Mouse (Mus musculus): ENCODE results near the gene Fam178b.

Gene Fam178b

GRCm38 (mm10) chr1:36665934-36666333, 17.0 kb downstream of the Fam178b start:
- Histone ChIP-seq H3K9me3 (ENCODE audit: low read length) (no peaks in the 10 kb centered on the region), H3K4me1 (replicated peaks; ENCODE audit: low read depth, low read length) (peaks cover 12% of the 10 kb centered on the region), H3K36me3 (ENCODE audit: insufficient read depth, low read length) (peaks cover 7% of the 10 kb centered on the region), H3K27me3 (ENCODE audit: insufficient read depth, low read length) (no peaks in the 10 kb centered on the region), H3K4me3 (replicated peaks; ENCODE audit: low read length) (no peak overlapping the region)
- TF ChIP-seq NANOG (IDR thresholded peaks at IDR 0.05; ENCODE audit: borderline replicate concordance, low read length) (no peak), CTCF (conservative IDR thresholded peaks at IDR 0.05; ENCODE audit: low read length) (no peak), POU5F1 (IDR thresholded peaks at IDR 0.05; ENCODE audit: borderline replicate concordance, low read length) (no peak)

- Histone ChIP-seq H3K4me1 (replicated peaks; ENCODE audit: low read depth, low read length) (peaks cover 12% of the 10 kb centered on the region), H3K9me3 (ENCODE audit: low read length) (no peaks in the 10 kb centered on the region)
- no peak for TF ChIP-seq CTCF (conservative IDR thresholded peaks at IDR 0.05; ENCODE audit: low read length)
- no peak for TF ChIP-seq NANOG (IDR thresholded peaks at IDR 0.05; ENCODE audit: borderline replicate concordance, low read length)
- no peak for TF ChIP-seq POU5F1 (IDR thresholded peaks at IDR 0.05; ENCODE audit: borderline replicate concordance, low read length)
These were observed 17.7 kb downstream of the Fam178b start for GRCm38 (mm10) chr1:36665165-36665723.

GRCm38 (mm10) chr1:36664457-36664856, 18.5 kb downstream of the Fam178b start:
- TF ChIP-seq CTCF (conservative IDR thresholded peaks at IDR 0.05; ENCODE audit: low read length) (no peak), NANOG (IDR thresholded peaks at IDR 0.05; ENCODE audit: borderline replicate concordance, low read length) (no peak), POU5F1 (IDR thresholded peaks at IDR 0.05; ENCODE audit: borderline replicate concordance, low read length) (no peak)
- Histone ChIP-seq H3K4me3 (replicated peaks; ENCODE audit: low read length) (no peak overlapping the region), H3K27me3 (ENCODE audit: insufficient read depth, low read length) (no peaks in the 10 kb centered on the region)

More at GRCm38 (mm10) chr1:36665165-36665723, 17.7 kb downstream of the Fam178b start:
- Histone ChIP-seq H3K4me3 (replicated peaks; ENCODE audit: low read length) (no peak overlapping the region), H3K27me3 (ENCODE audit: insufficient read depth, low read length) (no peaks in the 10 kb centered on the region), H3K36me3 (ENCODE audit: insufficient read depth, low read length) (peaks cover 14% of the 10 kb centered on the region)

GRCm38 (mm10) chr1:36658621-36659399, 24.2 kb downstream of the Fam178b start:
- Histone ChIP-seq H3K9me3 (ENCODE audit: low read length) (no peaks in the 10 kb centered on the region), H3K27me3 (ENCODE audit: insufficient read depth, low read length) (no peaks in the 10 kb centered on the region), H3K4me3 (replicated peaks; ENCODE audit: low read length) (no peak overlapping the region), H3K36me3 (ENCODE audit: insufficient read depth, low read length) (peaks cover 68% of the 10 kb centered on the region), H3K4me1 (replicated peaks; ENCODE audit: low read depth, low read length) (no peaks in the 10 kb centered on the region)
- no peak for TF ChIP-seq POU5F1 (IDR thresholded peaks at IDR 0.05; ENCODE audit: borderline replicate concordance, low read length)
- TF ChIP-seq CTCF (conservative IDR thresholded peaks at IDR 0.05; ENCODE audit: low read length) = no peak
- TF ChIP-seq NANOG (IDR thresholded peaks at IDR 0.05; ENCODE audit: borderline replicate concordance, low read length) = no peak

More at GRCm38 (mm10) chr1:36664457-36664856, 18.5 kb downstream of the Fam178b start:
- H3K4me1 ChIP-seq (replicated peaks; ENCODE audit: low read depth, low read length) = peaks cover 12% of the 10 kb centered on the region
- no peaks in the 10 kb centered on the region for H3K9me3 ChIP-seq (ENCODE audit: low read length)
- peaks cover 22% of the 10 kb centered on the region for H3K36me3 ChIP-seq (ENCODE audit: insufficient read depth, low read length)

GRCm38 (mm10) chr1:36657658-36658415, 25.1 kb downstream of the Fam178b start:
- no peak overlapping the region for H3K4me3 ChIP-seq (replicated peaks; ENCODE audit: low read length)
- H3K9me3 ChIP-seq (ENCODE audit: low read length) = no peaks in the 10 kb centered on the region
- H3K27me3 ChIP-seq (ENCODE audit: insufficient read depth, low read length) = no peaks in the 10 kb centered on the region
- no peaks in the 10 kb centered on the region for H3K4me1 ChIP-seq (replicated peaks; ENCODE audit: low read depth, low read length)
- peaks cover 71% of the 10 kb centered on the region for H3K36me3 ChIP-seq (ENCODE audit: insufficient read depth, low read length)
- TF ChIP-seq POU5F1 (IDR thresholded peaks at IDR 0.05; ENCODE audit: borderline replicate concordance, low read length) (no peak), NANOG (IDR thresholded peaks at IDR 0.05; ENCODE audit: borderline replicate concordance, low read length) (no peak), CTCF (conservative IDR thresholded peaks at IDR 0.05; ENCODE audit: low read length) (no peak)

GRCm38 (mm10) chr1:36656233-36656632, 26.8 kb downstream of the Fam178b start:
- no peaks in the 10 kb centered on the region for H3K27me3 ChIP-seq (ENCODE audit: insufficient read depth, low read length)
- H3K4me3 ChIP-seq (replicated peaks; ENCODE audit: low read length) = no peak overlapping the region
- TF ChIP-seq NANOG (IDR thresholded peaks at IDR 0.05; ENCODE audit: borderline replicate concordance, low read length) (no peak), POU5F1 (IDR thresholded peaks at IDR 0.05; ENCODE audit: borderline replicate concordance, low read length) (no peak), CTCF (conservative IDR thresholded peaks at IDR 0.05; ENCODE audit: low read length) (no peak)
- peaks cover 82% of the 10 kb centered on the region for H3K36me3 ChIP-seq (ENCODE audit: insufficient read depth, low read length)
- H3K9me3 ChIP-seq (ENCODE audit: low read length) = no peaks in the 10 kb centered on the region
- no peaks in the 10 kb centered on the region for H3K4me1 ChIP-seq (replicated peaks; ENCODE audit: low read depth, low read length)

- Histone ChIP-seq H3K27me3 (ENCODE audit: insufficient read depth, low read length) (no peaks in the 10 kb centered on the region), H3K4me1 (replicated peaks; ENCODE audit: low read depth, low read length) (no peaks in the 10 kb centered on the region), H3K9me3 (ENCODE audit: low read length) (no peaks in the 10 kb centered on the region), H3K36me3 (ENCODE audit: insufficient read depth, low read length) (peaks cover 70% of the 10 kb centered on the region), H3K4me3 (replicated peaks; ENCODE audit: low read length) (no peak overlapping the region)
- TF ChIP-seq NANOG (IDR thresholded peaks at IDR 0.05; ENCODE audit: borderline replicate concordance, low read length) = no peak
- TF ChIP-seq CTCF (conservative IDR thresholded peaks at IDR 0.05; ENCODE audit: low read length) = no peak
- no peak for TF ChIP-seq POU5F1 (IDR thresholded peaks at IDR 0.05; ENCODE audit: borderline replicate concordance, low read length)
These were observed 27.9 kb downstream of the Fam178b start for GRCm38 (mm10) chr1:36655039-36655438.

- Histone ChIP-seq H3K9me3 (ENCODE audit: low read length) (no peaks in the 10 kb centered on the region), H3K4me1 (replicated peaks; ENCODE audit: low read depth, low read length) (peaks cover 35% of the 10 kb centered on the region), H3K36me3 (ENCODE audit: insufficient read depth, low read length) (peaks cover 42% of the 10 kb centered on the region), H3K4me3 (replicated peaks; ENCODE audit: low read length) (no peak overlapping the region), H3K27me3 (ENCODE audit: insufficient read depth, low read length) (no peaks in the 10 kb centered on the region)
- TF ChIP-seq CTCF (conservative IDR thresholded peaks at IDR 0.05; ENCODE audit: low read length) (no peak), NANOG (IDR thresholded peaks at IDR 0.05; ENCODE audit: borderline replicate concordance, low read length) (no peak), POU5F1 (IDR thresholded peaks at IDR 0.05; ENCODE audit: borderline replicate concordance, low read length) (no peak)
These were observed 35.4 kb downstream of the Fam178b start for GRCm38 (mm10) chr1:36647631-36648030.

Measured in E14TG2a.4 (cell line).